Mouse (Mus musculus): ENCODE measurements around the gene Iqcd. TPM values are rescaled to one million over a fixed set of nuclear protein-coding genes. Genes with fewer than 3 reads are reported as not detected.

Gene Iqcd
- total RNA-seq, 4 experiments from 2014 or later = not detected

- no peak for DNase-seq (ENCODE audit: low spot score in 2 of 2)
Measured at GRCm38 (mm10) chr5:120571056-120571740, 17.6 kb upstream of the Iqcd start.

GRCm38 (mm10) chr5:120574469-120575063, 14.2 kb upstream of the Iqcd start:
- no peak for DNase-seq (ENCODE audit: low spot score in 2 of 2)

- no peak for DNase-seq (ENCODE audit: low spot score in 2 of 2)
Measured at GRCm38 (mm10) chr5:120576781-120577301, 12.0 kb upstream of the Iqcd start.

GRCm38 (mm10) chr5:120577935-120578441, 10.8 kb upstream of the Iqcd start:
- DNase-seq (ENCODE audit: low spot score in 2 of 2) = no peak

GRCm38 (mm10) chr5:120578504-120579081, 10.2 kb upstream of the Iqcd start:
- DNase-seq (ENCODE audit: low spot score in 2 of 2) = peak in 1 of 2 experiments; percentile 59

GRCm38 (mm10) chr5:120579211-120579897, 9.5 kb upstream of the Iqcd start:
- DNase-seq (ENCODE audit: low spot score in 2 of 2) = peak; percentile 77 to 84

GRCm38 (mm10) chr5:120579898-120580626, 8.8 kb upstream of the Iqcd start:
- no peak for DNase-seq (ENCODE audit: low spot score in 2 of 2)

- DNase-seq (ENCODE audit: low spot score in 2 of 2) = no peak
Measured at GRCm38 (mm10) chr5:120582002-120582401, 6.8 kb upstream of the Iqcd start.

- no peak for DNase-seq (ENCODE audit: low spot score in 2 of 2)
Measured at GRCm38 (mm10) chr5:120583511-120583910, 5.3 kb upstream of the Iqcd start.

GRCm38 (mm10) chr5:120584968-120585367, 3.8 kb upstream of the Iqcd start:
- DNase-seq (ENCODE audit: low spot score in 2 of 2) = no peak

GRCm38 (mm10) chr5:120586741-120587615, 1.8 kb upstream of the Iqcd start:
- no peak for DNase-seq (ENCODE audit: low spot score in 2 of 2)

GRCm38 (mm10) chr5:120587616-120587926, 1.2 kb upstream of the Iqcd start:
- DNase-seq (ENCODE audit: low spot score in 2 of 2) = no peak

GRCm38 (mm10) chr5:120587940-120588568, 762 bp upstream of the Iqcd start:
- DNase-seq (ENCODE audit: low spot score in 2 of 2) = no peak

- no peak for DNase-seq (ENCODE audit: low spot score in 2 of 2)
Measured at GRCm38 (mm10) chr5:120590356-120591010, 1.7 kb downstream of the Iqcd start.

GRCm38 (mm10) chr5:120592141-120592540, 3.3 kb downstream of the Iqcd start:
- no peak for DNase-seq (ENCODE audit: low spot score in 2 of 2)

- no peak for DNase-seq (ENCODE audit: low spot score in 2 of 2)
Measured at GRCm38 (mm10) chr5:120594485-120594884, 5.7 kb downstream of the Iqcd start.

GRCm38 (mm10) chr5:120599625-120600024, 10.8 kb downstream of the Iqcd start:
- no peak for DNase-seq (ENCODE audit: low spot score in 2 of 2)

- DNase-seq (ENCODE audit: low spot score in 2 of 2) = no peak
Measured at GRCm38 (mm10) chr5:120600946-120601668, 12.3 kb downstream of the Iqcd start.

- no peak for DNase-seq (ENCODE audit: low spot score in 2 of 2)
Measured at GRCm38 (mm10) chr5:120602210-120602609, 13.4 kb downstream of the Iqcd start.

Data from gastrocnemius, adult 8-10 months (tissue).